Mouse (Mus musculus) testis, adult 2 months (tissue): ENCODE results near the gene Arhgef28.

ENCODE experiments used
- CTCF ChIP-seq: fragments of 200-500 bp; IDR thresholded peaks from 2 replicates; pipeline ENCODE4 v1.5.1; 2012; ENCODE audit warnings: low read depth, mild to moderate bottlenecking, inconsistent platforms, low read length, moderate library complexity; ENCODE audit not compliant: control insufficient read depth, insufficient read depth, insufficient replicate concordance
- POLR2A ChIP-seq: fragments of 200-500 bp; IDR thresholded peaks from 2 replicates; pipeline ENCODE4 v1.6.1; 2012; ENCODE audit warnings: low read depth, mild to moderate bottlenecking, inconsistent platforms, low read length, moderate library complexity; ENCODE audit not compliant: control insufficient read depth

GRCm38 (mm10) chr13:97973915-97974314 is 232.3 kb downstream of the Arhgef28 start:
- TF ChIP-seq CTCF: no peak
- TF ChIP-seq POLR2A: no peak
